Mouse (Mus musculus): ENCODE data around the gene Ofd1. TPM values are rescaled to one million over a fixed set of nuclear protein-coding genes. Genes with fewer than 3 reads are reported as not detected.

Gene Ofd1
- polyA plus RNA-seq (2015; fragmentation: Illumina TruSeq; extraction: RNeasy Lipid Tissue Mini Kit (QIAGEN cat#74804); ENCODE audit: insufficient read depth, low read depth, low replicate concordance): 1.8 TPM

DNA sequence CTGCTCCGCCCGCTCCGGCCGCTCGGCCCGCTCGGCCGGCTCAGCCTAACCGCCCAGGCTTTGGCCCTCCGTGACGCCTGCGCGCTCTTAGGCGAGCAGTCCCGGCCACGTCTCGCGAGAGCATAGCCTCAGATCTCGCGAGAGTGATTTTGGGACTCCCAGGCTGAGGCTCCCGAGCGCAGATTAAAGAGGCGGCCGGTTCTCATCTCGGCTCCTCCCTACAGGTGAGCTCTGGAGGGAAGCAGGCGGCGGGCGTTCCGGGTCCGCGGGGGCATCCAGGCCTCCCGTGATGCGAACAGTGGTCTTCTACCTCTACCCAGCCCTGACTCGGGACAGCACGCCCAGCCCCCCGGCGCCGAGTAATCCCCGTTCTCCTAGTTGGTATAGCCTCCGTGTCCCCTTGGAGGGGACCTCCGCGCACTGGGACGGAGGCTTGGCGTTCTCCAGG lies at the start of gene Ofd1:
Ofd1 (minus strand) TSS at position 89 of the 448 bp plus-strand sequence.

DNA sequence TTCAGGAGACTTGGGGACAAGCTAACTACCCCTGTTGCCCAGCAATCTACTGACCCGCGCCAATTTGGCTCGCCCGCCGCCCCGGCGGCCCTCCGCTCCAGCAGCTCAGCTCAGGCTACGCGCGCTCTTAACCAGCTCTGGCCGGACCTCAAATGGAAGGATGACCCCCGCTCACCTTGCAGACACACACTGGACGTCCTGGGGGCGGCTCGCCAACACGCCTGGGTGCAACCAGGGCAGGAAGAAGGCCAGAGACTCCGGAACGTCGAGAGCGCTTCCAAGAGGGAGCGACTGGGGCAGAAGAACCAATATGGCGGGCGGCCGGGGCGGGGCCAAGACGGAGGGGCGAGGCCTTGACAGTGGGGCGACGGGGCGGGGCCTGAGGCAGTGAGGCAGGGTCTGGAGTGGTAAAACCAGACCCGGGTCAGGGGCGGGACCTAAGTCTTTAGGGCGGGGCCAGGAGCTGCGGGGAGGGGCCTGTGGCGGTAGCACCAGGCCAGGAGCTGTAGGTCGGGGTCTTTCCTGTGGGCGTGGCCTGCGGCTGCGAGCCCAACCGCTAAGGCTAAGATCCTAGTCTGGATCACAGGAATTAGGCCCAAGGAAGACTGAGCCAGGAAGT lies 39.0 kb upstream of the Ofd1 start, which contains the start of gene Rab9:
Rab9 (minus strand) TSS at position 503 of the 619 bp plus-strand sequence.

DNA sequence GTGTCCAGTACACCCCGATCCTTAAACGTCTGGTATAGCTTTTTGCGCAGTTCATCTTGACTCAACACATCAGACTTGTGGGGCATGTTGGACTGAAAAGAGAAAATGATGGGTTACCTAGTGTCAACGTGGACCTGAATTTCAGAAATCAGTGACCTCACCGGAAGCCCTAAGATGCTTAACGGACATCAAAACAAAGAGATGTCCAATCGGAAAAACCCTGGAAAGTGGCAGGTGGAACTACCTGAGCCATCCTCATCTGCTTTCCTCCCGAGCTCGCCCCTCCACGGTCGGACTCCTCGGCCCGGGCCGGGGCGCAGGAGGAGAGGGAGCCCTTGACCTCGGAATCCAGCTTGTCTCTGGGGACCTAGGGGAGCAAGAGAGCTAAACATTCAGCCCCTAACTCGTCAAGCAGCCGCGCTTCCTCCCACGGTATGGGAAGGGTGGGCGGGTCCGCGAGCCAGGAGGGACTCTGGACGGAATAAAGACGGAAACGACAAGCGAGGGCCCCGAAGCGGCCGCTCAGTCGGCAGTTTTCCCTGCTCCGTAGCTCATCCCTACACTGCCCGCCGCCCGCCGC lies 378 bp downstream of the Ofd1 start, which contains the start of gene Trappc2:
Trappc2 (plus strand) TSS at position 539 of the 580 bp plus-strand sequence.

Other genes starting within 250 kb of the Ofd1 start
- gene Gpm6b, start 201.8 kb downstream of the Ofd1 start, polyA plus RNA-seq (2015; fragmentation: Illumina TruSeq; extraction: RNeasy Lipid Tissue Mini Kit (QIAGEN cat#74804); ENCODE audit: insufficient read depth, low read depth, low replicate concordance): 5.3 TPM
- 5.6 TPM for gene Trappc2, start 130 bp downstream of the Ofd1 start, polyA plus RNA-seq (2015; fragmentation: Illumina TruSeq; extraction: RNeasy Lipid Tissue Mini Kit (QIAGEN cat#74804); ENCODE audit: insufficient read depth, low read depth, low replicate concordance)
- 4.5 TPM for gene Rab9, start 39.2 kb upstream of the Ofd1 start, polyA plus RNA-seq (2015; fragmentation: Illumina TruSeq; extraction: RNeasy Lipid Tissue Mini Kit (QIAGEN cat#74804); ENCODE audit: insufficient read depth, low read depth, low replicate concordance)
- gene Tceanc, start 77.9 kb upstream of the Ofd1 start, polyA plus RNA-seq (2015; fragmentation: Illumina TruSeq; extraction: RNeasy Lipid Tissue Mini Kit (QIAGEN cat#74804); ENCODE audit: insufficient read depth, low read depth, low replicate concordance): 1.1 TPM
- 0.59 TPM for gene Egfl6, start 145.0 kb upstream of the Ofd1 start, polyA plus RNA-seq (2015; fragmentation: Illumina TruSeq; extraction: RNeasy Lipid Tissue Mini Kit (QIAGEN cat#74804); ENCODE audit: insufficient read depth, low read depth, low replicate concordance)

All from pancreas, adult 10 weeks (tissue).